Comparison of ENCODE assay signal across 25 mouse cellular contexts in genomic region chr3:41238046-41238445, GRCm38 (mm10).
DNase-seq lines count a peak whose midpoint lies in the region; ATAC-seq lines count a peak whose summit lies in the region.
"Had no signal": no experiment of that assay in that cellular context is flagged by ENCODE, and none has a peak within 500 bp of the region (broad histone marks: within the 10 kb centered on the region; RNA-seq: fewer than 3 reads in every experiment).

No protein-coding gene starts in this region.

- peaks cover 8% of the 10 kb centered on the region for H3K4me1 ChIP-seq in heart, embryonic 12.5 days (replicated peaks)
- 0 out of 2 replicates have a peak, but pooled peaks cover 2% of the 10 kb centered on the region for H3K4me1 ChIP-seq in midbrain, embryonic 15.5 days
- no peaks in the 10 kb centered on the region for H3K4me1 ChIP-seq in midbrain, embryonic 13.5 days (replicated peaks)
- H3K4me1 ChIP-seq: embryonic facial prominence, embryonic 12.5 days; forebrain, embryonic 13.5 days; forebrain, embryonic 15.5 days had no signal

- no peaks in the 10 kb centered on the region for H3K27me3 ChIP-seq in heart, embryonic 12.5 days (replicated peaks)
- no peaks in the 10 kb centered on the region for H3K27me3 ChIP-seq in midbrain, embryonic 15.5 days (replicated peaks)
- no peaks in the 10 kb centered on the region for H3K27me3 ChIP-seq in midbrain, embryonic 13.5 days
- H3K27me3 ChIP-seq: CH12.LX; forebrain, embryonic 13.5 days; forebrain, embryonic 15.5 days; Patski had no signal

- no peaks in the 10 kb centered on the region for H3K9me3 ChIP-seq in heart, embryonic 12.5 days (replicated peaks)
- H3K9me3 ChIP-seq in midbrain, embryonic 15.5 days: no peaks in the 10 kb centered on the region
- H3K9me3 ChIP-seq in midbrain, embryonic 13.5 days: no peaks in the 10 kb centered on the region
- H3K9me3 ChIP-seq: embryonic facial prominence, embryonic 10.5 days; embryonic facial prominence, embryonic 12.5 days; forebrain, embryonic 13.5 days; forebrain, embryonic 15.5 days; G1E had no signal

- DNase-seq in heart, adult 11 months: peak; percentile 57
- DNase-seq in testis, postnatal 10 days (ENCODE audit: low spot score): peak; percentile 20
- no peak for DNase-seq in testis, postnatal 14 days (ENCODE audit: low spot score)
- no peak for DNase-seq in adrenal gland, adult 8-10 months
- DNase-seq: adrenal gland, postnatal 10 days; adrenal gland, postnatal 25 days; B cell, adult 2 months; cerebellum, adult 11 months; cerebellum, adult 18-20 months; cerebellum, adult 8-10 months; cerebellum, adult 9-11 months; cerebellum, postnatal 14 days; cerebellum, postnatal 36 days had no signal

- no peak overlapping the region for H3K4me2 ChIP-seq in heart, embryonic 12.5 days
- H3K4me2 ChIP-seq in midbrain, embryonic 15.5 days: no peak overlapping the region
- no peak overlapping the region for H3K4me2 ChIP-seq in midbrain, embryonic 13.5 days (replicated peaks)
- H3K4me2 ChIP-seq: embryonic facial prominence, embryonic 12.5 days; forebrain, embryonic 13.5 days; forebrain, embryonic 15.5 days had no signal

- H3K36me3 ChIP-seq in heart, embryonic 12.5 days: no peaks in the 10 kb centered on the region
- H3K36me3 ChIP-seq in midbrain, embryonic 15.5 days (replicated peaks): no peaks in the 10 kb centered on the region
- H3K36me3 ChIP-seq in midbrain, embryonic 13.5 days: no peaks in the 10 kb centered on the region
- H3K36me3 ChIP-seq: embryonic facial prominence, embryonic 10.5 days; embryonic facial prominence, embryonic 12.5 days; forebrain, embryonic 15.5 days; G1E had no signal

- no peak overlapping the region for H3K4me3 ChIP-seq in heart, embryonic 12.5 days
- no peak overlapping the region for H3K4me3 ChIP-seq in midbrain, embryonic 15.5 days
- no peak overlapping the region for H3K4me3 ChIP-seq in midbrain, embryonic 13.5 days (replicated peaks)
- H3K4me3 ChIP-seq: embryonic facial prominence, embryonic 10.5 days; embryonic facial prominence, embryonic 12.5 days; forebrain, embryonic 13.5 days; forebrain, embryonic 15.5 days had no signal

- WGBS in heart, embryonic 12.5 days: 81% methylated on average over 7 of the region's 7 CpGs
- WGBS in midbrain, embryonic 15.5 days: 74% methylated on average over 7 of the region's 7 CpGs
- WGBS in midbrain, embryonic 13.5 days: 78% methylated on average over 7 of the region's 7 CpGs

- no peak overlapping the region for H3K9ac ChIP-seq in heart, embryonic 12.5 days
- H3K9ac ChIP-seq in midbrain, embryonic 15.5 days: no peak overlapping the region
- no peak overlapping the region for H3K9ac ChIP-seq in midbrain, embryonic 13.5 days (replicated peaks)
- H3K9ac ChIP-seq: embryonic facial prominence, embryonic 12.5 days; forebrain, embryonic 13.5 days; forebrain, embryonic 15.5 days had no signal

- no peak for ATAC-seq in heart, embryonic 12.5 days (ENCODE audit: insufficient number of reproducible peaks, low FRiP score)
- 0 out of 2 replicates have a peak, but pooled peaks have one; percentile 33 for ATAC-seq in midbrain, embryonic 15.5 days (replicated peaks)
- no peak for ATAC-seq in midbrain, embryonic 13.5 days
- ATAC-seq: activated CD4-positive, CD25-positive, alpha-beta regulatory T cell, adult 4 months; CD4-positive, CD25-positive, alpha-beta regulatory T cell, adult 4 months; forebrain, embryonic 13.5 days; forebrain, embryonic 15.5 days; Patski had no signal

- no peak overlapping the region for H3K27ac ChIP-seq in heart, embryonic 12.5 days (ENCODE audit: poor library complexity, severe bottlenecking)
- no peak overlapping the region for H3K27ac ChIP-seq in midbrain, embryonic 15.5 days
- H3K27ac ChIP-seq in midbrain, embryonic 13.5 days: no peak overlapping the region
- H3K27ac ChIP-seq: embryonic facial prominence, embryonic 10.5 days; embryonic facial prominence, embryonic 12.5 days; forebrain, embryonic 13.5 days; forebrain, embryonic 15.5 days had no signal

Comparison
In these comparisons a context has a peak if more than half of its experiments do, and no peak if none do; other contexts are left out.
1. DNase-seq: peak in heart, adult 11 months (single experiment) and testis, postnatal 10 days (single experiment); none in testis, postnatal 14 days (single experiment) and adrenal gland, adult 8-10 months (single experiment).